Mouse (Mus musculus): ENCODE results near the gene Il9. TPM values are rescaled to one million over a fixed set of nuclear protein-coding genes. Genes with fewer than 3 reads are reported as not detected.

Gene Il9
- total and polyA plus RNA-seq, 3 experiments: not detected

DNA sequence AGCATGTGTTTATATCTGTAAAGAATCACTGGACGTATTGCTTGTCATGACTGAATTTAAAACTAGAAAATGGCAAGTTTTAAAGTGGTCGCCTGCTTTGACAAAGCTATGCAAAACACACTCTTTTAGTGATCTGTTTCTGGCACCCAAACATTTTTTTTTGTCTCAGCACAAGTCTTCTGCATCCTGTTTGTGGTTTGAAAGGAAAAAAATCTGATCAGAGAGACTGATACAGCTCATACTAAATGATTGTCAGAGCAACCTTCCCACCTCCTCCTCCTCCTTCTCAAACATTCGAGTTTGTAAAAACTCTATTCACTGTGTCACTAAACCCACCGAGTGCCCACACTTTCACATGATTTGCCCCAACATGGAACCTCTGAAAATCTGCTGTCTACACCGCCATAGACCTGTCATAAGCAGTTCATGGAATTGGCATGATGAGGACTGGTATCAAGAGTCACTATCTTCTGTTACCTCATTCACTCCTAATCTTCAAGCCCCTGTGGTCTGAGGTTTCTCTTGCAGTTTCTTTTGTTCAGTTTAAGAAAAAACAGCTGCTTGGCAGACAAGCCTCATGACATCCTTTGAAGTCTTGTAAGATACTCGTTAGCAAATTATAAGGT lies 24.9 kb upstream of the Il9 start:
- H3K36me3 ChIP-seq (ENCODE audit: control insufficient read depth in 1 of 2, insufficient read depth in 2 of 2, low read length in 2 of 2): no peaks in the 10 kb centered on the region
- H3K79me2 ChIP-seq (ENCODE audit: control insufficient read depth, insufficient read depth, low read length, poor library complexity): no peaks in the 10 kb centered on the region
- H3K27me3 ChIP-seq (ENCODE audit: control insufficient read depth in 1 of 2, insufficient read depth in 2 of 2, low read length in 2 of 2): no peaks in the 10 kb centered on the region
- TF ChIP-seq NRF1 (IDR thresholded peaks at IDR 0.05; ENCODE audit: insufficient read depth, low read depth, low read length, poor library complexity, severe bottlenecking): no peak
- TF ChIP-seq CHD1 (IDR thresholded peaks at IDR 0.05; ENCODE audit: low read depth, low read length): no peak
- TF ChIP-seq MAZ (IDR thresholded peaks at IDR 0.05; ENCODE audit: low read depth, low read length): no peak
- TF ChIP-seq E2F4 (IDR thresholded peaks at IDR 0.05; ENCODE audit: borderline replicate concordance, low read depth, low read length): no peak
- H3K9me3 ChIP-seq (replicated peaks; ENCODE audit: insufficient read depth, low read length): no peaks in the 10 kb centered on the region
- H3K9ac ChIP-seq (ENCODE audit: control insufficient read depth, low read depth, low read length, poor library complexity, severe bottlenecking): no peak overlapping the region
- H3K4me1 ChIP-seq (ENCODE audit: control insufficient read depth in 1 of 2, insufficient read depth in 2 of 2, low read length in 2 of 2): no peaks in the 10 kb centered on the region
- H3K4me3 ChIP-seq (ENCODE audit: control insufficient read depth in 1 of 2, insufficient read depth in 1 of 2, low read depth in 2 of 2, low read length in 2 of 2): no peak overlapping the region
- DNase-seq (ENCODE audit: low read depth, low spot score): no peak
- no peak overlapping the region for H3K27ac ChIP-seq (ENCODE audit: control insufficient read depth, low read depth, low read length)

DNA sequence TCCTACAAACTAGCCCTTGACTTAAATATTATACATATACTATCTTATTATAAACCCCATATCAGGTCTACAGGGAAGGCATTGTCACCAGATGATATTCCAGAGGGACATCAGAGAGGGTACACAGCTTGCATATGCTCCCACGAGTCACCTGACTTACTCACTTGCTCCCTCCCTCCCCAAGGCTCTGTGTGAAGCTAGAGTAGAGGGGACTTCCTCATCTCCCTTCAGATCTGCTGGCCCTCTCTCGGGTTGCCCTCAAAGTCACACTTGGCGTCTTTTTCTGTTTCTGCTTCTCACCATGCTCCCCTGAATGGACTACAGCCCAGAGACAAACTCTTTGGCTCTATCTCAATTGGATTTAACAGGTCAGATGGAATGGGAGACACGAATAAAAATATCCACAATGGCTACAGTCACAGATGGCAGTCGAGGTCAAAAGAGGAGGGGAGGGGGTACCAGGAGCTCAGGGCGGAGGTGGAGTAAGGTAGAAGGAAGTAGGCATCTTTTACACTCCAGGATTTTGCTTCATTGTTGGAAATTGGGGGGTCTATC lies 19.9 kb upstream of the Il9 start:
- Histone ChIP-seq H3K9ac (ENCODE audit: control insufficient read depth, low read depth, low read length, poor library complexity, severe bottlenecking) (no peak overlapping the region), H3K4me3 (ENCODE audit: control insufficient read depth in 1 of 2, insufficient read depth in 1 of 2, low read depth in 2 of 2, low read length in 2 of 2) (no peak overlapping the region), H3K9me3 (replicated peaks; ENCODE audit: insufficient read depth, low read length) (no peaks in the 10 kb centered on the region), H3K36me3 (ENCODE audit: control insufficient read depth in 1 of 2, insufficient read depth in 2 of 2, low read length in 2 of 2) (no peaks in the 10 kb centered on the region), H3K79me2 (ENCODE audit: control insufficient read depth, insufficient read depth, low read length, poor library complexity) (no peaks in the 10 kb centered on the region), H3K27me3 (ENCODE audit: control insufficient read depth in 1 of 2, insufficient read depth in 2 of 2, low read length in 2 of 2) (no peaks in the 10 kb centered on the region), H3K4me1 (ENCODE audit: control insufficient read depth in 1 of 2, insufficient read depth in 2 of 2, low read length in 2 of 2) (no peaks in the 10 kb centered on the region), H3K27ac (ENCODE audit: control insufficient read depth, low read depth, low read length) (no peak overlapping the region)
- DNase-seq (ENCODE audit: low read depth, low spot score): no peak
- TF ChIP-seq USF1 (IDR thresholded peaks at IDR 0.05; ENCODE audit: low read depth, low read length) (no peak), SIN3A (IDR thresholded peaks at IDR 0.05; ENCODE audit: low read length) (no peak), MYC (IDR thresholded peaks at IDR 0.05; ENCODE audit: low read depth, low read length) (no peak), MEF2A (IDR thresholded peaks at IDR 0.05; ENCODE audit: extremely low read depth, insufficient replicate concordance, low read depth, low read length, poor library complexity, severe bottlenecking) (no peak)

DNA sequence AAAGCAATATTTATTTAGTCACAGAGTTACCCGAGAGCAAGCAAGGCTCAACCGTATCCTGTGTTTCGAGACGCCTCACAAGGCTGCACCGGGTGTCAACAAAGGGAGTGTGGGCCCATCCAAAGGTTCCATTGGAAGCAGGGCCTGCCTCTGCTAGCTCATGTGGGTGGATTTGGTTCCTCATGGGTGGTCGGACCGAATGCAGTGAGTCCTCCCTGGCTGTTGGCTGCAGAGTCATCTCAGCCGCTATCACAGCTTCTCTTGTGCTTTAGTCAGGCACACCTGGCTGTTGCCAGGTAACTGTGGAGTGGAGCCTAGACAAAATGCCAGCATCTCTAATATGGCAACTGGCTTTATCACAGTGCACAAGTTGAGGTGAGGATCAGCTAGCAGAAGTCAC lies 18.6 kb upstream of the Il9 start:
- TF ChIP-seq HCFC1 (IDR thresholded peaks at IDR 0.05; ENCODE audit: low read depth, low read length) (no peak), NRF1 (IDR thresholded peaks at IDR 0.05; ENCODE audit: insufficient read depth, low read depth, low read length, poor library complexity, severe bottlenecking) (no peak), SMC3 (IDR thresholded peaks at IDR 0.05; ENCODE audit: low read depth, low read length) (no peak), USF1 (IDR thresholded peaks at IDR 0.05; ENCODE audit: low read depth, low read length) (no peak)
- Histone ChIP-seq H3K79me2 (ENCODE audit: control insufficient read depth, insufficient read depth, low read length, poor library complexity) (no peaks in the 10 kb centered on the region), H3K9ac (ENCODE audit: control insufficient read depth, low read depth, low read length, poor library complexity, severe bottlenecking) (no peak overlapping the region), H3K27ac (ENCODE audit: control insufficient read depth, low read depth, low read length) (no peak overlapping the region), H3K9me3 (replicated peaks; ENCODE audit: insufficient read depth, low read length) (no peaks in the 10 kb centered on the region), H3K4me3 (ENCODE audit: control insufficient read depth in 1 of 2, insufficient read depth in 1 of 2, low read depth in 2 of 2, low read length in 2 of 2) (no peak overlapping the region), H3K36me3 (ENCODE audit: control insufficient read depth in 1 of 2, insufficient read depth in 2 of 2, low read length in 2 of 2) (no peaks in the 10 kb centered on the region), H3K4me1 (ENCODE audit: control insufficient read depth in 1 of 2, insufficient read depth in 2 of 2, low read length in 2 of 2) (no peaks in the 10 kb centered on the region), H3K27me3 (ENCODE audit: control insufficient read depth in 1 of 2, insufficient read depth in 2 of 2, low read length in 2 of 2) (no peaks in the 10 kb centered on the region)
- no peak for DNase-seq (ENCODE audit: low read depth, low spot score)

Data from MEL (cell line).